Mouse (Mus musculus) layer of hippocampus, postnatal 25 days (tissue): ENCODE measurements at regions not wholly inside any gene's neighbourhood (a gene's known extent, or its start where the extent isn't known, plus 50 kb on each side); places are given as distances from the start of the nearest gene placed in this dataset.

Source experiments
- DNase-seq, 2 experiments: peaks; one replicate each; pipeline ENCODE4 v3.0.0; 2022; ENCODE audit warnings: mixed read lengths in 2 of 2, low spot score in 1 of 2; ENCODE audit errors: extremely low spot score in 1 of 2
- microRNA-seq, 2 experiments: library from miRNA; unstranded; fragments of <30 nt; microRNA quantifications; one replicate each; pipeline ENCODE4 v1.2.0; 2021

GRCm38 (mm10) chr6:133170548-133170947, 65.8 kb downstream of the Smim10l1 start:
- no peak for DNase-seq

- DNase-seq, result no peak
These were observed 66.6 kb downstream of the Smim10l1 start for GRCm38 (mm10) chr6:133171286-133171685.

- DNase-seq, result peak; percentile 21 to 74
These were observed 85.8 kb upstream of the 5530400C23Rik start for GRCm38 (mm10) chr6:133206173-133206572.

Small RNA genes lying in the stretch of these regions (microRNA-seq; reads per million reads assigned to microRNA genes)
- gene Gm23403 (0 reads per million in 2 experiments), gene Gm25019 (0 reads per million in 2 experiments)
